Mouse (Mus musculus) MEL (cell line): ENCODE results near the gene Nme3.

ENCODE experiments used
- CHD2 ChIP-seq: IDR thresholded peaks from 2 replicates; pipeline ENCODE4 v1.6.1; 2011; ENCODE audit warnings: low read length, improper control_type of control experiment
- E2F4 ChIP-seq: IDR thresholded peaks from 2 replicates; pipeline ENCODE4 v1.6.1; 2011; ENCODE audit warnings: low read depth, low read length, improper control_type of control experiment, borderline replicate concordance

DNA sequence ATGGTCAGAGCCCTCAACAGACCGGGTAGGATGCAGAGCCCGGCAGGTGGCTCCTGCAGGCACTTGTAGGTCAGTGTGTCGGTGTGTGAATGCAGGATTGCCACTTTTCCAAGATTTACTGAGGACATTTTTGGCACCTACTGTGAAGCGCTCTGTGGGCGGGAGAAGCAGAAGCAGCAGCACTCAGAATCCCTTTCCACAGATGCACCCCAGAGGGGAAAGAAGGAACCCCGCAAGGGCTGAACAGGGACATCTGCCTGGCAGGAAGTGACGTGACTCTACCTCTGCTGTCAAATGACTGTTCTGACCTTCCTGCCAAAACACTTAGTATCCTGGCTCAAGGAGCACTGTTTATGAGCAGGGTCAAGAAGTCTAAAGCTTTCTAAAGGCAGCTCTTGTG, 46.7 kb downstream of the Nme3 start:
- TF ChIP-seq CHD2 (no peak), E2F4 (no peak)
